Mouse (Mus musculus) heart, adult 2 months (tissue): ENCODE measurements around the gene Rpl36al. TPM values are rescaled to one million over a fixed set of nuclear protein-coding genes. Genes with fewer than 3 reads are reported as not detected.
A peak's percentile ranks its signal among the peaks of the same experiment; 100 is the strongest.

Experiments
- DNase-seq, 2 experiments: peaks; one replicate each; pipeline ENCODE4 v3.0.0; 2021
- H3K27ac ChIP-seq: fragments of 200-600 bp; 2 replicates; pipeline ENCODE4 v1.8.1; 2022
- H3K27me3 ChIP-seq: fragments of 200-500 bp; 2 replicates; pipeline ENCODE4 v1.6.1; 2012; ENCODE audit warnings: mild to moderate bottlenecking, low read length, inconsistent platforms, mixed read lengths; ENCODE audit not compliant: control insufficient read depth, insufficient read depth
- H3K36me3 ChIP-seq: fragments of 200-500 bp; 2 replicates; pipeline ENCODE4 v1.6.1; 2012; ENCODE audit warnings: low read length, inconsistent platforms; ENCODE audit not compliant: control insufficient read depth, insufficient read depth
- H3K4me1 ChIP-seq: fragments of 200-500 bp; 2 replicates; pipeline ENCODE4 v1.6.1; 2011; ENCODE audit warnings: low read length; ENCODE audit not compliant: control insufficient read depth, insufficient read depth
- H3K4me3 ChIP-seq: fragments of 200-600 bp; 2 replicates; pipeline ENCODE4 v1.8.1; 2022
- H3K79me2 ChIP-seq: fragments of 200-500 bp; replicated peaks from 2 replicates; pipeline ENCODE4 v1.6.1; 2012; ENCODE audit warnings: mild to moderate bottlenecking, inconsistent platforms, low read length, moderate library complexity, mixed read lengths; ENCODE audit not compliant: control insufficient read depth, insufficient read depth
- H3K9ac ChIP-seq: fragments of 200-500 bp; 2 replicates; pipeline ENCODE4 v1.6.1; 2012; ENCODE audit warnings: low read depth, mild to moderate bottlenecking, control low read depth, inconsistent platforms, low read length, mixed read lengths
- CTCF ChIP-seq: fragments of 200-600 bp; IDR thresholded peaks from 2 replicates; pipeline ENCODE4 v1.8.1; 2022; ENCODE audit warnings: antibody characterized with exemption, mild to moderate bottlenecking, moderate library complexity
- EP300 ChIP-seq: fragments of 200-500 bp; IDR thresholded peaks from 2 replicates; pipeline ENCODE4 v1.6.1; 2011; ENCODE audit warnings: low read depth, low read length, control low read depth; ENCODE audit not compliant: insufficient read depth
- POLR2A ChIP-seq: fragments of 200-500 bp; IDR thresholded peaks from 2 replicates; pipeline ENCODE4 v1.6.1; 2011; ENCODE audit warnings: mild to moderate bottlenecking, low read depth, low read length, control low read depth; ENCODE audit not compliant: insufficient read depth
- WGBS: fragments of 180-500 bp; shearing (Covaris S2); methylation state at CpG from one replicate; pipeline ENCODE4 v1.1.7; 2018; 5-methylcytosine and 5-hydroxymethylcytosine counted together
- intact Hi-C: fragments of 180-260 bp; cut with DNase I; formaldehyde crosslinking; loops from one replicate; pipeline ENCODE4 v1.15.1; 2025
- polyA plus RNA-seq: library from polyadenylated mRNA; depleted of rRNA; stranded (reverse); fragments of >200 nt; gene quantifications from 2 replicates; pipeline ENCODE4 v1.2.3, GENCODE M21; 2012
- total RNA-seq, 2 experiments: library from RNA; stranded (reverse); gene quantifications; 2 replicates each; pipeline ENCODE4 v1.2.3; 2021

The Rpl36al gene
- total and polyA plus RNA-seq, 3 experiments, result 91.2 to 230 (median 196) TPM

DNA sequence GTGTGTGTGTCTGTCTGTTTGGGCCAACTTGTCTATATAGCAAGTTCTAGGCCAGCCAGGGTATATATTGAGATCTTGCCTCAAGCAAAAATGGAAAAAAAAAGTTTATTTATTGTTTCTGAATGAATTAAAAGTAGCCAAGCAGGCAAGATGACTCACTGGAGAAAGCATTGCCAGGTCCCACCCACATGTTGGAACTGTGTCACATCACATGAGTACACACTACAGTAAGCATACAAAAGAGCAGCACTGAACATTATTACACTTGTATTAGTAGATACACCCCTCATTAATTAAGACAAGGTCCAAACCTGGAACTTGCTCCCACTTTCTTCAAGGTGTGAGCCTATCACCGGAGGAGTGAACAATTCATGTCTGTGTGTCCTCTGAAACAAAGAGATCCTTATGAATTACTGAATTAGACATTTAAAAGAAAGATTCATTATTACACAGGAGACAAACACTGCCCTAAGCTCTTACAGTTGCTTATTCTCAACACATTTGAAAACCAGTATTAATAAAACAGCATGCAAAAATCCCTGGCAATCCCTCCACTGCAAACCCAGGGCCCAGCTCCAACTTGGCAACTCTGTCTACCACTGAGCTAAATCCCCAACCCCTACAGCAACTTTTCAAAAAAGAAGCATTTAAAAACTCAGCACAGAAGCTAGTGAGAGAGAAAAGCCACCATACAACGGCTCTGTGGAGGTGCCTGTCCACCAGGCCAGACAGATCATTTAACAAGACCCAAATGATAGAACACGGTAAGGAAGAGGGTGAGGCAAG is 31.3 kb upstream of the Rpl36al start:
- WGBS, result 74% methylated on average over 3 of the region's 3 CpGs
- DNase-seq, result peak; percentile 63 to 74
- Histone ChIP-seq H3K9ac (no peak overlapping the region), H3K79me2 (no peaks in the 10 kb centered on the region), H3K4me1 (no peaks in the 10 kb centered on the region), H3K4me3 (no peak overlapping the region), H3K36me3 (no peaks in the 10 kb centered on the region), H3K27ac (no peak overlapping the region), H3K27me3 (no peaks in the 10 kb centered on the region)
- no peak for TF ChIP-seq POLR2A
- no peak for TF ChIP-seq CTCF
- TF ChIP-seq EP300, result no peak
- intact Hi-C loops, result no loop called here

DNA sequence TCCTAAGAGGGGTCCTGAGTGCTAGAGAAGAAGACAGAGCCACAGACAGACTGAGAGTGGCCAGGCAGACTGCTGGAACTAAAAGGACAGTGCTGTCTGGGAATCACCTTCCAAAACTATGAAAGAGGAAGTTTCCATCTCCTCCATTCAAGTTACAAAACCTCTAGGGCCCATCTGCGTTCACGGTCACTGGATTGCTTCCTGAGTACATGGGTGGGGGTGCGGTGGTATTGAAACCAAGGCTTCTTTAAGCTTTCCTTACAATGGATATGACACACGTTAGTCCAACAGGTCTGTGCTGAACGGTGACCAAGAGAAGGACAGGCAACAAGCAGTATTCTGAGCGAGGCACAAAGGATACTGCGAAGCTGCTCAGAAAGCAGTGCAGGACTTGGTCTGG is 30.5 kb upstream of the Rpl36al start:
- H3K9ac ChIP-seq, result no peak overlapping the region
- WGBS, result 87% methylated on average over 7 of the region's 7 CpGs
- no peaks in the 10 kb centered on the region for H3K27me3 ChIP-seq
- TF ChIP-seq EP300 (no peak), CTCF (no peak), POLR2A (no peak)
- DNase-seq, result no peak
- no peaks in the 10 kb centered on the region for H3K4me1 ChIP-seq
- H3K27ac ChIP-seq, result no peak overlapping the region
- no peak overlapping the region for H3K4me3 ChIP-seq
- H3K79me2 ChIP-seq, result no peaks in the 10 kb centered on the region
- no peaks in the 10 kb centered on the region for H3K36me3 ChIP-seq
- intact Hi-C loops, result no loop called here

DNA sequence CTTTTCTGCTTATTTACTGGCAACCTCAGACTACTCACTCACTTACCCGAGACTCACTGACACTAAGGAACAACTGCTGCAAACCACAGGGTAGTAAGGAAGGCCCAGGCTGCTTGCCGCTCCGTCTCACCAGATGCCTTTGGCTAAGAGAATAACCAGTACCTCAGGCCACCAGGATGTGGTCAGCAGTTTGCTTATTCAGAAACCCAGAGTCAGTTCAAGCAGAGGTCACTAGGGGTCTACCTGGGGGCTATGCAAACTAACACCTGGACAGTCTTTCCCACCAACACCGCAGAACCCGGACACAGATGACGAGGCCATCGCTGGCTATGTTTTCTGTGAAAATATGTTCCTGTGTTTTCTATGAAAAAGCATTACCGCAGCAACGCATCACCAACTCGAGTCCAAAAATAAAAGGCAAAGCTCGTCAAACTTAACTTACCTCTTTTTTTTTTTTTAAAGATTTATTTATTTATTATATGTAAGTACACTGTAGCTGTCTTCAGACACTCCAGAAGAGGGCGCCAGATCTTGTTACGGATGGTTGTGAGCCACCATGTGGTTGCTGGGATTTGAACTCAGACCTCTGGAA is 29.4 kb upstream of the Rpl36al start:
- Histone ChIP-seq H3K79me2 (no peaks in the 10 kb centered on the region), H3K36me3 (no peaks in the 10 kb centered on the region), H3K27me3 (no peaks in the 10 kb centered on the region), H3K9ac (no peak overlapping the region), H3K4me1 (no peaks in the 10 kb centered on the region), H3K4me3 (no peak overlapping the region), H3K27ac (no peak overlapping the region)
- intact Hi-C loops, result no loop called here
- TF ChIP-seq CTCF, result peak; percentile 42
- TF ChIP-seq EP300, result no peak
- no peak for TF ChIP-seq POLR2A
- DNase-seq, result no peak
- WGBS, result 93% methylated on average over 13 of the region's 13 CpGs

DNA sequence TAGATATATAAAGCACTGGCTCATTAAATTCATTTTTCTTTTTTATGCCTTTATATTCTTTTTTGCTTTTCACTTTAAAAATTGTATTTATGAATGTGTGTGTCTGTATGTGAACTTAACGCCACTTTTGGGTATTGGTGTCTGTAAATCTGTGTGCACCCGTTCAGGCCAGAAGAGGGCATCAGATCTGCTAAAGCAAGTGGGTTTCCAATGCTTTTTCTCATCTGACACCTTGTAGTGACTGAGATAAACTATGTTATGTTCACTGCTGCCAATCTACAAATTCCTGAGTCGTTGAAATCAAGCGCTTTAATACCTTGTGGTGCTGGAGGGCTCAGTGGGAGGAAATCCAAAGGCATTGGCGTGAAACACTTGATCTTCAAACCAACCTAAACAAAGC is 27.2 kb upstream of the Rpl36al start:
- H3K27me3 ChIP-seq, result no peaks in the 10 kb centered on the region
- DNase-seq, result no peak
- intact Hi-C loops, result no loop called here
- no peaks in the 10 kb centered on the region for H3K79me2 ChIP-seq
- no peak overlapping the region for H3K9ac ChIP-seq
- H3K4me1 ChIP-seq, result no peaks in the 10 kb centered on the region
- 48% methylated on average over 5 of the region's 5 CpGs for WGBS
- no peaks in the 10 kb centered on the region for H3K36me3 ChIP-seq
- H3K4me3 ChIP-seq, result no peak overlapping the region
- no peak overlapping the region for H3K27ac ChIP-seq
- TF ChIP-seq POLR2A (no peak), CTCF (peak; percentile 64), EP300 (no peak)

DNA sequence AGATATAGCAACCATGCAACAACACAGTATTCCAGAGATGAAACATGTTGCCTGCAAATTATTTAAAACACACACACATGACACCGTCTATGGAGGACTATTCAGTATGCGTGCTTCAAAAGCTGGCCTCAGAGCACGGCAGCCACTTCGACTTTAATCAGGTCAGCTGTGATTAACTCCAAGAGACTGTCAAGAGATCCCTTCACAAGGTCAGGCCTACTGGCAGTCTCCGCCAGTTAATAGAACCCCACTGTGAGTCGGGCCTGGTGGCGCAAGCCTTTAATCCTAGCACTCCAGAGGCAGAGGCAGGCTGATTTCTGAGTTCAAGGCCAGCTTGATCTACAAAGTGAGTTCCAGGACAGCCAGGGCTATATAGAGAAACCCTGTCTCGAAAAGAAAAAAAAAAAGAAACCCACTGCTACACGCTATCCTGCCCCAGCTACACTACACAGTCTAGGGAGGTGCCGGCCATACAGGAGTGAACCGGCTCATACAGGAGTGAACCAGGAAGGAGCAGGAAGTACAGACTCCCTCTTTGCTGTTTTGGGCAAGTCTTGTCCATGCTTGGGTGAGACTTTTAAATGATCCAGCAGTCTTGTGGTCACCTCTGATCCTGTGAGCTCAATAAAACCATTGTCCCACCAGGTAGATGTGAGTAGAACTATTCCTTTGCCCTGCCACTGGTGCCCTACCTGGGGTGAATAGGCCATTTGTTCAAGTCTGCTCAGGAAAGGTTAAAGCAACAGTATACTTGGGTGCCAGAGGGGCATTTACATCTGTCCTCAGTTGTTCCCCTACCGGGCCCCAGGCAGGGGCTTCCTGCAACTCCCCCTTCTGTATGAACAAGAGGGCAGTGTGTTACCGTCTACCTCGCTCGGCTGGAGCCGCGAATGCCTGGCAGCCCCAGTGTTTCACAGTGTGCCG is 26.4 kb upstream of the Rpl36al start:
- Histone ChIP-seq H3K27me3 (no peaks in the 10 kb centered on the region), H3K27ac (no peak overlapping the region), H3K9ac (no peak overlapping the region), H3K4me3 (no peak overlapping the region), H3K36me3 (no peaks in the 10 kb centered on the region), H3K79me2 (no peaks in the 10 kb centered on the region), H3K4me1 (no peaks in the 10 kb centered on the region)
- intact Hi-C loops, result no loop called here
- WGBS, result 79% methylated on average over 18 of the region's 18 CpGs
- no peak for DNase-seq
- TF ChIP-seq POLR2A (no peak), EP300 (no peak), CTCF (no peak)

DNA sequence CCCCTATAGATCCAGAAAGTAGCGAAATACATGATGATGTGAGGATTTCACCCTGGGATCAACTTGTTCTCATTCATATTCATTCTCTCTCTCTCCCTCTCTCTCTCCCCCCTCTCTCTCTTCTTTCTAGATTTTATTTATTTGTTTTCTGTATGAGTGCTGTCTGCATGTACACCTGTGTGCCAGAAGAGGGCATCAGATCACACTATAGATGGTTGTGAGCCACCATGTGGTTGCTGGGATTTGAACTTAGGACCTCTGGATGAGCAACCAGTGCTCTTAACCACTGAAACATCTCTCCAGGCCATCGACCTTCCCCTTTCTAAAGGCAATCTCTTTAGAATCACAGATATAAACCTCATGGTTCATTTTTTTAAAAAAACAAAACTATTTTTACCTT is 24.6 kb upstream of the Rpl36al start:
- 96% methylated on average over 2 of the region's 2 CpGs for WGBS
- no peaks in the 10 kb centered on the region for H3K4me1 ChIP-seq
- TF ChIP-seq POLR2A (no peak), CTCF (peak; percentile 40)
- no peaks in the 10 kb centered on the region for H3K79me2 ChIP-seq
- no peak for DNase-seq
- H3K9ac ChIP-seq, result no peak overlapping the region
- no peak overlapping the region for H3K27ac ChIP-seq
- H3K36me3 ChIP-seq, result no peaks in the 10 kb centered on the region
- no peaks in the 10 kb centered on the region for H3K27me3 ChIP-seq
- no peak overlapping the region for H3K4me3 ChIP-seq
- intact Hi-C loops, result no loop called here
